9 mouse cellular contexts compared by ENCODE assay signal in genomic region chr5:5343267-5343666, GRCm38 (mm10).
DNase-seq lines count a peak whose midpoint lies in the region; ATAC-seq lines count a peak whose summit lies in the region.
"Had no signal": no experiment of that assay in that cellular context is flagged by ENCODE, and none has a peak within 500 bp of the region (broad histone marks: within the 10 kb centered on the region; RNA-seq: fewer than 3 reads in every experiment).

No protein-coding gene starts in this region.

- H3K27me3 ChIP-seq in liver, embryonic 12.5 days (replicated peaks): no peaks in the 10 kb centered on the region
- H3K27me3 ChIP-seq in hindbrain, embryonic 14.5 days (ENCODE audit: control insufficient read depth, insufficient read depth, low read length): no peaks in the 10 kb centered on the region
- no peaks in the 10 kb centered on the region for H3K27me3 ChIP-seq in midbrain, embryonic 14.5 days (ENCODE audit: control insufficient read depth, insufficient read depth, low read length)
- H3K27me3 ChIP-seq: liver, embryonic 13.5 days had no signal

- H3K4me2 ChIP-seq in liver, embryonic 12.5 days: no peak overlapping the region
- no peak overlapping the region for H3K4me2 ChIP-seq in hindbrain, embryonic 14.5 days (replicated peaks)
- H3K4me2 ChIP-seq in midbrain, embryonic 14.5 days (ENCODE audit: low read length): no peak overlapping the region
- H3K4me2 ChIP-seq: liver, embryonic 13.5 days had no signal

- ATAC-seq in liver, embryonic 12.5 days: 0 out of 2 replicates have a peak, but pooled peaks have one; percentile 47
- ATAC-seq in hindbrain, embryonic 14.5 days (ENCODE audit: low FRiP score): peak; percentile 73; the same call in 1 of the 2 replicates
- peak; percentile 76 for ATAC-seq in midbrain, embryonic 14.5 days (ENCODE audit: low FRiP score, low TSS enrichment)
- ATAC-seq in megakaryocyte progenitor cell, adult 5-6 weeks (replicated peaks; ENCODE audit: poor library complexity): no peak

- H3K4me3 ChIP-seq in liver, embryonic 12.5 days: no peak overlapping the region
- no peak overlapping the region for H3K4me3 ChIP-seq in hindbrain, embryonic 14.5 days (replicated peaks; ENCODE audit: low read length)
- no peak overlapping the region for H3K4me3 ChIP-seq in midbrain, embryonic 14.5 days (replicated peaks; ENCODE audit: low read depth, low read length)
- H3K4me3 ChIP-seq: liver, embryonic 13.5 days had no signal

- peaks cover 20% of the 10 kb centered on the region; the same call in 1 of the 2 replicates for H3K4me1 ChIP-seq in liver, embryonic 12.5 days
- H3K4me1 ChIP-seq in hindbrain, embryonic 14.5 days (replicated peaks; ENCODE audit: control insufficient read depth, insufficient read depth, low read length): peaks cover 18% of the 10 kb centered on the region
- H3K4me1 ChIP-seq in midbrain, embryonic 14.5 days (ENCODE audit: control insufficient read depth, insufficient read depth, low read length): peaks cover 18% of the 10 kb centered on the region

- H3K27ac ChIP-seq in liver, embryonic 12.5 days: no peak overlapping the region
- peak overlapping the region; percentile 62 for H3K27ac ChIP-seq in hindbrain, embryonic 14.5 days
- H3K27ac ChIP-seq in midbrain, embryonic 14.5 days (replicated peaks; ENCODE audit: low read depth, low read length): peak overlapping the region; percentile 81
- H3K27ac ChIP-seq: liver, embryonic 13.5 days had no signal

- no peaks in the 10 kb centered on the region for H3K9me3 ChIP-seq in liver, embryonic 12.5 days (replicated peaks)
- 0 out of 2 replicates have a peak, but pooled peaks cover 5% of the 10 kb centered on the region for H3K9me3 ChIP-seq in hindbrain, embryonic 14.5 days (ENCODE audit: control insufficient read depth, low read length)
- peaks cover 6% of the 10 kb centered on the region for H3K9me3 ChIP-seq in midbrain, embryonic 14.5 days (ENCODE audit: control insufficient read depth, low read length)
- H3K9me3 ChIP-seq: liver, embryonic 13.5 days had no signal

- no peak overlapping the region for H3K9ac ChIP-seq in liver, embryonic 12.5 days
- H3K9ac ChIP-seq in hindbrain, embryonic 14.5 days: no peak overlapping the region
- no peak overlapping the region for H3K9ac ChIP-seq in midbrain, embryonic 14.5 days (replicated peaks; ENCODE audit: low read length)
- H3K9ac ChIP-seq: liver, embryonic 13.5 days had no signal

- DNase-seq in liver: no peak
- peak; percentile 15 to 33 for DNase-seq in gastrocnemius, adult 8-10 months (ENCODE audit: low spot score in 2 of 2)
- no peak for DNase-seq in hindbrain, embryonic 14.5 days (ENCODE audit: low spot score)
- DNase-seq in midbrain, embryonic 14.5 days: peak; percentile 37
- no peak for DNase-seq in frontal cortex, postnatal 25 days (ENCODE audit: low spot score in 2 of 2)
- no peak for DNase-seq in embryo, embryonic 11 days
- DNase-seq: liver, embryonic 13.5 days had no signal

- WGBS in liver, embryonic 12.5 days (ENCODE audit: insufficient replicate concordance): 45% methylated on average over 2 of the region's 2 CpGs
- 51% methylated on average over 2 of the region's 2 CpGs for WGBS in hindbrain, embryonic 14.5 days
- WGBS in midbrain, embryonic 14.5 days: 49% methylated on average over 2 of the region's 2 CpGs

- no peaks in the 10 kb centered on the region for H3K36me3 ChIP-seq in liver, embryonic 12.5 days
- no peaks in the 10 kb centered on the region for H3K36me3 ChIP-seq in hindbrain, embryonic 14.5 days (replicated peaks; ENCODE audit: control insufficient read depth, insufficient read depth)
- no peaks in the 10 kb centered on the region for H3K36me3 ChIP-seq in midbrain, embryonic 14.5 days (ENCODE audit: control insufficient read depth, insufficient read depth, low read length)
- H3K36me3 ChIP-seq: liver, embryonic 13.5 days had no signal

Comparison
In these comparisons a context has a peak if more than half of its experiments do, and no peak if none do; other contexts are left out.
1. DNase-seq: peak in gastrocnemius, adult 8-10 months (2 of 2) and midbrain, embryonic 14.5 days (single experiment); none in liver (single experiment), hindbrain, embryonic 14.5 days (single experiment), frontal cortex, postnatal 25 days (0 of 2) and embryo, embryonic 11 days (single experiment).